Mouse (Mus musculus): ENCODE results near the gene Mecom. TPM values are rescaled to one million over a fixed set of nuclear protein-coding genes. Genes with fewer than 3 reads are reported as not detected.

Mecom gene
- polyA plus RNA-seq, 1 experiment from 2014 or later = 217 TPM

DNA sequence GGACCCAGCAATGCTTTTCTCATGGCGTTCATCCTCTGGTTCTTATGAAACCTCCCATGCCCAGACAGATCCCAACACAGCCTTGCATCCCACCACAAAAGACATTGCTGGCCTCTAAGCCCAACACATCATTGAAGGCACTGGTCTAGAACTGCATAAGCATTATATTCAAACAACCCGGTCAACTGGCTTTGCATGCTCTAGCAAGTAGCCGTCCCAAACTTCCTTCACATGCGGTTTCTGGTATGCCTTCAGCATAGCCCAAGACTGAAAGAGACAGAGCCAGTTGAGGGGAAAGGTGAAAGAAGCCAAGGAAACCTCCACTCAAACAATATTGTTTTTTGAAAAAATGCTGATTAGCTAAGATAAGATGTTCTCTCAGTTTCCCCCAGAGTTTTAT lies 397.7 kb downstream of the Mecom start:
- Histone ChIP-seq H3K27ac (peak overlapping the region; percentile 74), H3K36me3 (peaks cover 5% of the 10 kb centered on the region; the same call in 1 of the 2 replicates), H3K4me1 (peaks cover 57% of the 10 kb centered on the region), H3K27me3 (ENCODE audit: low read depth, poor library complexity, severe bottlenecking) (no peaks in the 10 kb centered on the region), H3K4me3 (no peak overlapping the region), H3K9me3 (replicated peaks) (no peaks in the 10 kb centered on the region)
- 90% methylated on average over 4 of the region's 4 CpGs for WGBS
- no peak for DNase-seq (ENCODE audit: low spot score)

DNA sequence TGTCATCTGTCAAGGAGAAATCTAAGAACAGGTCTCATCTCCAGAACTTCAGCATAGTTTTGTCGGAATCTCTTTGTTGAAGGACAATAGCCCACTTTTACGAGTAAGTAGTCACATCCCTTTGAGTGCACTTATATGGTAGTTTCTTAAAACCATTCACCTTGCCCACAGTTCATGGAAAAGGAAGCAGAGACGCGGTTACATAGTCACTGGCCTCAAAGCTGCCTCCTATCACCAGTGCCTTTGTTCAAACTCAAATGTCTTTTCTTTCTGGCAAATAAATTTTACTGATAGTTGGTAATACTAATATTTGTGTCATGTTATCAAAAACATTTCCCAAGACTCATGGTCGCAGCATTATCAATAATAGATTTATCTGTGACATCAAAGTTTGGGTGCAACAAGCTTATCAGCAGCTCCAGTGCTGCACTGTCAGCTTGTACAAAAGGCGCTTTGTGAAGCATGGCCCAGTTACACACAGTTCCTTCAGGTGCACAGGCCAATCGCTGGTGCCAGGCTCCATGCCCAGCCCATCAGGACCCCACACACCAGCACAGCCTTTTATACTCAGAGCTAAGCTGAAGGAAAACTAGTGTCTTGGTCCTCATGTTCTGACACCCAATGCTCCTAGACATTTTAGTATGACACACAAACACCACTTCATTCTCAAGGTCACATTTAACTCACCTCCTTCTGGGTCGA lies 399.3 kb downstream of the Mecom start:
- WGBS = 94% methylated on average over 8 of the region's 8 CpGs
- Histone ChIP-seq H3K9me3 (replicated peaks) (no peaks in the 10 kb centered on the region), H3K4me3 (no peak overlapping the region), H3K27ac (peak overlapping the region; percentile 32; the same call in 1 of the 2 replicates), H3K27me3 (ENCODE audit: low read depth, poor library complexity, severe bottlenecking) (no peaks in the 10 kb centered on the region), H3K36me3 (no peaks in the 10 kb centered on the region), H3K4me1 (peaks cover 66% of the 10 kb centered on the region)
- DNase-seq (ENCODE audit: low spot score) = no peak

DNA sequence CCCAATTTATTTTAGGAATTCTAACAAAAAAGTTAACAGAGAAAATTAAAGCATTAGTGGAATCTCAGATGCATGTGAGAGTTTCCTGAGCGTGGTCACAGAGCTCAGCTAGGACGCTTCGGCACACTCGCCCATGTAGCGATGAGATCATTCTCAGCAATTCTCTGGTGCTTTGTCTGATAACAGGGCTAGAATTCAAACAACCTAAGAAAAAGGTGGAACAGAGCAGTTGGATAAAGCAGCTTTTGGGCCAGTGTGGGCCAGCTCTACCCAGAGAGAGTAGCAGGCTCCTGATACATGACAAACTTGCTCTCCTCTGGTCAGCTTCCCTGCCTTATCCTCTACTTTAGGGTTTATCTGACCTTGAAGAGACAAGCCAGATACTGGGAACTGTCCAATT lies 402.8 kb downstream of the Mecom start:
- WGBS = 89% methylated on average over 5 of the region's 5 CpGs
- no peaks in the 10 kb centered on the region for H3K9me3 ChIP-seq (replicated peaks)

DNA sequence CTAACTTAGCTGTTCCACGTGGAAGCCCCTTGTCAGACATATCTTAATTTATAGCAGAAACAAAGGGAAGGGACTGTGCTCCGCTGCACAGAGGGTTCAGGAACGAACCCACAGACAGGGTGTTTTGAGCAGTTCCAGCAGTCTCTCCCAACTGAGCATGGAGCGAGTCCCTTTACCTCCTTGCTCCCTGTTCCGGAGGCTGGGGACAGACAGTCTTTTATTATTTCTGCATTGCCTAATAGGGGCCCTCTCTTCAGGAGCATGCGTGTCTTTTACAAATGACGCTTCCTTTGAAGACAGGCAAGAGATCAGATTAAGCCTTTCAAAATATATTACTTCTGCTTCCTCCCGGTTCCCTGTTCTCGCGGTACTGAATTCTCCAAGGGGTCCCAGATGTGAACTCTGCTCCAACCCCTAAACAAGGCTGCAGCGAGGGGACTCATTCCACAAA lies 403.8 kb downstream of the Mecom start:
- Histone ChIP-seq H3K36me3 (no peaks in the 10 kb centered on the region; the same call in 1 of the 2 replicates), H3K27ac (peak overlapping the region; percentile 83), H3K27me3 (ENCODE audit: low read depth, poor library complexity, severe bottlenecking) (no peaks in the 10 kb centered on the region), H3K9me3 (replicated peaks) (no peaks in the 10 kb centered on the region), H3K4me3 (no peak overlapping the region), H3K4me1 (peaks cover 59% of the 10 kb centered on the region)
- WGBS = 23% methylated on average over 11 of the region's 11 CpGs
- no peak for DNase-seq (ENCODE audit: low spot score)

More for the DNA sequence above, 402.8 kb downstream of the Mecom start:
- Histone ChIP-seq H3K4me3 (no peak overlapping the region), H3K4me1 (peaks cover 59% of the 10 kb centered on the region), H3K27me3 (ENCODE audit: low read depth, poor library complexity, severe bottlenecking) (no peaks in the 10 kb centered on the region), H3K36me3 (no peaks in the 10 kb centered on the region), H3K27ac (peak overlapping the region; percentile 83; the same call in 1 of the 2 replicates)
- DNase-seq (ENCODE audit: low spot score) = no peak

DNA sequence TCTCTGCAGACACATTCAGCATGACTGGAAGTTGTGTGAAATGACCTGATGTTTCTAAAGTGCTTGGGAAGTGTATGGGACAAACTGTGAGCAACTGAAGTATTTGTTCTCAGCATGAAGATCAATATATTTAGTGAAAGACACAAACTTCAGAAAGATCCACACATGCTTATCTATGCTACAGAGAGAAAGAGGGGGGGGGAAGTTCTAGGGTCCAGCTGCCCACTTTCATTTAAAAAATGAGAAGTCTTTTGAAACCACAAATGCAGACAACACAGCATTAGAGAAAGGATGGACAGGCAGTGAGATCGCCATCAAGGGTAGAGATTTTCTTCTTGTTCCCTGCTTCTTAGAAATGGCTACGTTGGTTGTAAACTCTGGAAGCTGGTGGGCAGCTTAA lies 404.4 kb downstream of the Mecom start:
- H3K27me3 ChIP-seq (ENCODE audit: low read depth, poor library complexity, severe bottlenecking) = no peaks in the 10 kb centered on the region
- H3K4me3 ChIP-seq = no peak overlapping the region
- WGBS = 83% methylated on average over 2 of the region's 2 CpGs
- H3K36me3 ChIP-seq = no peaks in the 10 kb centered on the region; the same call in 1 of the 2 replicates
- H3K9me3 ChIP-seq (replicated peaks) = no peaks in the 10 kb centered on the region
- H3K4me1 ChIP-seq = peaks cover 60% of the 10 kb centered on the region
- peak overlapping the region; percentile 83 for H3K27ac ChIP-seq
- no peak for DNase-seq (ENCODE audit: low spot score)

DNA sequence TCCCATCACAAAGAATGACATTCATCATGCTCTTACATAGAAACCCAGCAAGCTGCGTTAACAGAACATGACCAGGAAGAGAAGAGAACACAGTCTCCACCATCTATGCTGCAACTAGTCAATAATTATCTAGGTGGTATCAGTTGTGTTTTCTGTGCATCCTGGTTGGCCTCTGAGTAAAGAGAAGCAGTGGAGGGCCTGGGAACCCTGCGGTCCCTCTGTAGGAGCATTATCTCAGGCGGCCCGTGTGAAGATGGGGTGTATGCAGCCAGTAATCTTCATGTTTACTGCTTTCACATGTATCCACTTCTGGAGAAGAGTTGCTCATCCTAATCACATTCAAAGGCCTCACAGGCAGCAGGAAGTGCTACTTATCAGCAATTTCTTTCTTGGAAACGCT lies 407.5 kb downstream of the Mecom start:
- H3K4me1 ChIP-seq = peaks cover 61% of the 10 kb centered on the region
- no peaks in the 10 kb centered on the region; the same call in 1 of the 2 replicates for H3K36me3 ChIP-seq
- DNase-seq (ENCODE audit: low spot score) = no peak
- peak overlapping the region; percentile 73 for H3K27ac ChIP-seq
- WGBS = 74% methylated on average over 5 of the region's 5 CpGs
- H3K27me3 ChIP-seq (ENCODE audit: low read depth, poor library complexity, severe bottlenecking) = no peaks in the 10 kb centered on the region
- H3K4me3 ChIP-seq = no peak overlapping the region
- H3K9me3 ChIP-seq (replicated peaks) = no peaks in the 10 kb centered on the region

DNA sequence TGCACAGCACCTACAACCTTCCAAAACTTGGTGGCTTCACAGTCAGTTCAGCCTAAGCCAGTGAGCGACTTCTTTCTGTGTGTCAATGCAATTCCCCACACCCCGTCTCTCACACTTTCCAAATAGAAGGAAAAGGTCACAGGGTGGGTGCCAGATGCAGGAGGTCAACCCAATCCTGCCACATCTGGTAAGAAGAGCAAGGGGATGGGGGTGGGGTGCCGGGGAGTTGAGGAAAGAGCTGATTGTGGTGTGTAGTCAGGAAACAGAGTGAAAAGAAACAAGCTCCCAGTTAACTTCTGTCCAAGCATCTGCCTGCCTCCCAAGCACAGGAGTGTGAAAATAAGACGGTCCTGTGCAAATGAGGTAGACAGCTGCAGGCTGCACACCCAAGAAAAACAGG lies 408.1 kb downstream of the Mecom start:
- H3K4me3 ChIP-seq = no peak overlapping the region
- DNase-seq (ENCODE audit: low spot score) = peak; percentile 58
- H3K36me3 ChIP-seq = no peaks in the 10 kb centered on the region; the same call in 1 of the 2 replicates
- H3K4me1 ChIP-seq = peaks cover 55% of the 10 kb centered on the region
- WGBS = 23% methylated on average over 4 of the region's 4 CpGs
- no peaks in the 10 kb centered on the region for H3K27me3 ChIP-seq (ENCODE audit: low read depth, poor library complexity, severe bottlenecking)
- H3K9me3 ChIP-seq (replicated peaks) = no peaks in the 10 kb centered on the region
- H3K27ac ChIP-seq = peak overlapping the region; percentile 73

DNA sequence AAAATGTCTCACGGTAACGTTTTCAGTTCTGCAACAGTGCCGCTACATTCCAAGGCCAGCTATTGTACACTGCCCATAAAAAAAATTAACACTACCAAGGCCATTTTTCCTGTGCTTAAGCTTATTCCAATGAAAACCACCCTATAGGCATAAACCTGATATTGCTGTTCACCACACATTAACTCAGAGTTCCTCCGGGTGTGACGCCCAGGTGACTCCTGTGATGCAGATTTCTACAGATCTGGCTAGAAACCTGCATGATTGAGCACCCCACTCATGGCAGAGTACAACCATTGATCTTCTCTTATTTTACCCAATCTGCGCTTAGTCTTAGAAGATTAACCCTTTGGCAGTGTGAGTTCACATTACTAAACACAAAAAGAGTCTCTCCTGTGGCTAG lies 409.2 kb downstream of the Mecom start:
- H3K4me3 ChIP-seq = no peak overlapping the region
- no peaks in the 10 kb centered on the region; the same call in 1 of the 2 replicates for H3K36me3 ChIP-seq
- peak overlapping the region; percentile 73; the same call in 1 of the 2 replicates for H3K27ac ChIP-seq
- H3K4me1 ChIP-seq = peaks cover 44% of the 10 kb centered on the region
- 88% methylated on average over 6 of the region's 6 CpGs for WGBS
- H3K27me3 ChIP-seq (ENCODE audit: low read depth, poor library complexity, severe bottlenecking) = no peaks in the 10 kb centered on the region
- no peak for DNase-seq (ENCODE audit: low spot score)
- no peaks in the 10 kb centered on the region for H3K9me3 ChIP-seq (replicated peaks)

DNA sequence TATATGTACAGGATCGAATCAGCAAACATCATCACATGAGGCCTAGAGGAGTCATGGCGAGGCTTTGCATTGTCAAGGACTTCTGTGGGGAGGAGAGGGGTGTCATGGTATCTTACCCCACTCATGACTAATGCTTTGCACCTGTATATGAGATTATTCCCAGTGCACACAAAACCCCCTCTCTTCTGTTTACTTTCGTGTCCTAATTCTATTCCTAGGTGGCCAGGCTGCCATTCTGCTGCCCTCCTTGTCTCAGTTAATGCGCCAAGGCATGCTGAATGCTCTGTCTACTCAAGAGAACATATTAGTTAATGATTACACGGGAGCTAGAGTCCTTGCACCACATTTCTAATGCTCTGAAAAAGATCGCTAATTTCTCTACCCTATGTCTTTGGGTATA lies 412.0 kb downstream of the Mecom start:
- 90% methylated on average over 6 of the region's 6 CpGs for WGBS
- no peak for DNase-seq (ENCODE audit: low spot score)
- no peak overlapping the region for H3K4me3 ChIP-seq
- no peaks in the 10 kb centered on the region for H3K9me3 ChIP-seq (replicated peaks)
- H3K36me3 ChIP-seq = no peaks in the 10 kb centered on the region; the same call in 1 of the 2 replicates
- H3K4me1 ChIP-seq = peaks cover 33% of the 10 kb centered on the region
- H3K27me3 ChIP-seq (ENCODE audit: low read depth, poor library complexity, severe bottlenecking) = no peaks in the 10 kb centered on the region
- no peak overlapping the region for H3K27ac ChIP-seq

DNA sequence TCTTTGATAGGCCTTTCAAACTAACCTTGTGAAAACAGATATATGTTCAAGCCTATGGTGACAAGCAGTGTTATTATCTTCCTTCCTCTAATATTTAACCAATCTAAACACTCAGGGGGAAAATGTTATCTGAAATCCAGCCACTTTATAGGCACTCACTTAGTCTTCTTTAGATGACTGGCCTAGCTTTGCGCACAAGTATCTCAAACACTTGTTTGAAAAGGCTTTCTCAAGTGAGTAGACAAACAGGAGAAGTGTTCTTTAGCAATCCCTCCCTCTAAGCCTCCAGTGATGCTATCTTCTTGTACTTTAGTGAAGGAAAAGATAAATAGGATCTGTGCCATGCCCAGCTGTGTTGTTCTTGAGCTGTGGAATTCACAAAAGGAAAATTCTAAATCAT lies 412.7 kb downstream of the Mecom start:
- no peak for DNase-seq (ENCODE audit: low spot score)
- WGBS = 96% methylated on average over 1 of the region's 1 CpGs

DNA sequence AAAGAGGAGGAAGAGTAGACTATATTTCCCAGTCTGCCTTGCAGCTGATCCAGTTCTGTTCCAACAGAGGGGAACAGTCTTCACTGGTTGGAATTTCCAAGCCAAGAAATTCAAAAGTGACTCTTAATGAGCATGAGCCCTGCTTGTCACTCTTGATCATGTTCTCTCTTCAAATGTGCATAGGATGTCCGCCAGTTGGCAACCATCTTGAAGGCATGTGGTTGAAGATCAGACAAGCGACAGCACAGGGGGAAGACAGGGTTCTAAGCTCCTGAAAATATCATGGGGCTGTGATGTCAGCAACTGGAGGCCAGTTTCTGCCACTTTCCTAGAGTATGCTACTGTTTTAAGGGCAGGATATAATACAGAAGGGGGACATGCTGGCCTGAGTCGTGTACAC lies 414.8 kb downstream of the Mecom start:
- Histone ChIP-seq H3K27ac (no peak overlapping the region), H3K4me1 (peaks cover 14% of the 10 kb centered on the region), H3K27me3 (ENCODE audit: low read depth, poor library complexity, severe bottlenecking) (no peaks in the 10 kb centered on the region), H3K36me3 (no peaks in the 10 kb centered on the region), H3K9me3 (replicated peaks) (no peaks in the 10 kb centered on the region), H3K4me3 (no peak overlapping the region)
- 91% methylated on average over 3 of the region's 3 CpGs for WGBS
- DNase-seq (ENCODE audit: low spot score) = no peak

More for the DNA sequence above, 412.7 kb downstream of the Mecom start:
- H3K4me1 ChIP-seq = peaks cover 31% of the 10 kb centered on the region
- H3K4me3 ChIP-seq = no peak overlapping the region
- no peaks in the 10 kb centered on the region; the same call in 1 of the 2 replicates for H3K36me3 ChIP-seq
- H3K27me3 ChIP-seq (ENCODE audit: low read depth, poor library complexity, severe bottlenecking) = no peaks in the 10 kb centered on the region
- H3K9me3 ChIP-seq (replicated peaks) = no peaks in the 10 kb centered on the region
- no peak overlapping the region for H3K27ac ChIP-seq

DNA sequence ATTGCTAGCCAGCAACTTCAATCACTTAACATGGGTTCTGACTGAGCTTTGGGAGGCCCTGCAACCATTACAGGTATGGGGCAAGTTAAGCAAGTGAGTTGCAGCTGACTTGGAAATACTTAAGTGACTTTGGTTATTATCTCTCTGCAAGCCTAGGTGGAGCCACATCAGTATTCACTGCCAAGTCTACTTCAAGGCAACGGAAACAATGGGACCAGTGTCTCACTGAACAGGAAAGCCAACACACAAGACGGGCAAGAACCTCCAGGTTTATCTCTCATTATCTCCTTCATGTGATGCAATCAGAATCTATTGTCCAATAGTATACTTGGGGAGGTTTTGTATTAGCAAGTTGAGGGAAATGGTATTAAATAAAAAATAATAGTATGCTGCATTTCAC lies 415.4 kb downstream of the Mecom start:
- Histone ChIP-seq H3K4me1 (peaks cover 13% of the 10 kb centered on the region), H3K4me3 (no peak overlapping the region), H3K27me3 (ENCODE audit: low read depth, poor library complexity, severe bottlenecking) (no peaks in the 10 kb centered on the region), H3K27ac (no peak overlapping the region), H3K9me3 (replicated peaks) (no peaks in the 10 kb centered on the region), H3K36me3 (0 out of 2 replicates have a peak, but pooled peaks cover 1% of the 10 kb centered on the region)
- DNase-seq (ENCODE audit: low spot score) = no peak
- 90% methylated on average over 2 of the region's 2 CpGs for WGBS

DNA sequence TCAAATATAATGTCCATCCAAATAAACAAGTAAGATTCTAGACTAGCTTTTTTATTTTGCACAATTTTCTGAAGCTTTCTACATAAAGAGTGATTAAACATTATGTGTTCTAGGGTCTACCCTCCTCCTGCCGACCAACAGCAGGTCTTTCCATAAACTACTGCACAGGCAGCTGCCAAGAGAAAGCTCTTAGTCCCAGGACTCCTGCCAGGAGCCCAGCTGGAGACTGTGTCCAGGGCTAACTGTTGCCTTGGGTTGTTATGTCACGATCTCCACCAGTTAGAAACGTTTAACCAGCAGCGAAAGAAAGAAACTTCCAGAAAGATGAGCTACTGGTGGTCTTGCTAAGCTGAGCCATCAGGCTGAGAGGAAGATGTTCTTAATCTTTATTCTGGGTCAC lies 417.3 kb downstream of the Mecom start:
- DNase-seq (ENCODE audit: low spot score) = no peak
- no peaks in the 10 kb centered on the region for H3K9me3 ChIP-seq (replicated peaks)
- 0 out of 2 replicates have a peak, but pooled peaks cover 2% of the 10 kb centered on the region for H3K36me3 ChIP-seq
- no peak overlapping the region for H3K4me3 ChIP-seq
- H3K4me1 ChIP-seq = peaks cover 13% of the 10 kb centered on the region
- 74% methylated on average over 4 of the region's 4 CpGs for WGBS
- H3K27me3 ChIP-seq (ENCODE audit: low read depth, poor library complexity, severe bottlenecking) = no peaks in the 10 kb centered on the region
- H3K27ac ChIP-seq = peak overlapping the region; percentile 58; the same call in 1 of the 2 replicates

Data from limb, embryonic 10.5 days (tissue).